Mouse (Mus musculus) gastrocnemius, adult 2 months (tissue): Measurements from ENCODE around the gene Gm4353. TPM values are rescaled to one million over a fixed set of nuclear protein-coding genes. Genes with fewer than 3 reads are reported as not detected.

Experiments used
- DNase-seq: peaks from one replicate; pipeline ENCODE4 v3.0.0; 2022
- H3K27ac ChIP-seq: fragments of 200-600 bp; 2 replicates; pipeline ENCODE4 v1.8.1; 2022; ENCODE audit warnings: mild to moderate bottlenecking
- H3K4me3 ChIP-seq: fragments of 200-600 bp; 2 replicates; pipeline ENCODE4 v1.8.1; 2022; ENCODE audit warnings: mild to moderate bottlenecking, moderate library complexity
- CTCF ChIP-seq: fragments of 200-600 bp; IDR thresholded peaks from 2 replicates; pipeline ENCODE4 v1.8.1; 2022; ENCODE audit warnings: antibody characterized with exemption, mild to moderate bottlenecking, moderate library complexity
- intact Hi-C: fragments of 180-260 bp; cut with DNase I; formaldehyde crosslinking; loops from one replicate; pipeline ENCODE4 v1.15.1; 2025
- total RNA-seq, 2 experiments: library from RNA; stranded (reverse); gene quantifications; 2 replicates each; pipeline ENCODE4 v1.2.3; 2021

Gene Gm4353
- total RNA-seq, 2 experiments from 2014 or later: 1.6 to 2.3 TPM

DNA sequence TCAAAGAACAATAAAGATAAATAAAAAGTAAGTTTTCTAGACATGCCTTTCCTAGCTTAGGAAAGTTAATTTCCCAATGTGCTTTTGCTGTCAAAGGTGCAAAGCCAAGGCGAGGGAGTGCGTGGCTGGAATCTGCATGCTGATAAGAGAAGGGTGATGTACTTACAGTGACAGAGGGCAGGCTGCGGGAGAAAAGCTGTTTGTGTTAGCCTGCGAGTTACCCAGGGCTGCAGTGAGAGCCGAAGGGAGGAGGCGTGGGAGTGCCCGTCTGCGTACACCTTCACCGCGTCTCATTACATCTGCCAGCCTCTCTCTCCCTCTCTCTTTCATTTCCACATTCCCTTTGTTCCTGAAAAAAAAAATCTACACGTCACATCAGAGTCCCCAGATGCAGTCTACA, 45.9 kb downstream of the Gm4353 start, which contains the start of gene Sox6:
Gene Sox6 (minus strand): TSS at position 286 of the 400 bp plus-strand sequence.
- TF ChIP-seq CTCF: no peak
- intact Hi-C loops: loop anchor here (2.0 to 10.0 kb wide), 3 partner anchors 494 to 1164 kb away; no protein-coding TSS in a partner anchor

GRCm38 (mm10) chr7:116038024-116038423, 46.4 kb downstream of the Gm4353 start:
- Histone ChIP-seq H3K27ac (no peak overlapping the region), H3K4me3 (peak overlapping the region; percentile 82; the same call in 1 of the 2 replicates)
- DNase-seq: no peak
- TF ChIP-seq CTCF: no peak
- intact Hi-C loops: loop anchor here (2.0 to 10.0 kb wide), 3 partner anchors 493 to 1163 kb away; no protein-coding TSS in a partner anchor

More for the DNA sequence above, 45.9 kb downstream of the Gm4353 start, which contains the start of gene Sox6:
- H3K27ac ChIP-seq: peak within 1 kb of the TSS; percentile 89
- DNase-seq: peak; percentile 25
- H3K4me3 ChIP-seq: peak within 1 kb of the TSS; percentile 82

DNA sequence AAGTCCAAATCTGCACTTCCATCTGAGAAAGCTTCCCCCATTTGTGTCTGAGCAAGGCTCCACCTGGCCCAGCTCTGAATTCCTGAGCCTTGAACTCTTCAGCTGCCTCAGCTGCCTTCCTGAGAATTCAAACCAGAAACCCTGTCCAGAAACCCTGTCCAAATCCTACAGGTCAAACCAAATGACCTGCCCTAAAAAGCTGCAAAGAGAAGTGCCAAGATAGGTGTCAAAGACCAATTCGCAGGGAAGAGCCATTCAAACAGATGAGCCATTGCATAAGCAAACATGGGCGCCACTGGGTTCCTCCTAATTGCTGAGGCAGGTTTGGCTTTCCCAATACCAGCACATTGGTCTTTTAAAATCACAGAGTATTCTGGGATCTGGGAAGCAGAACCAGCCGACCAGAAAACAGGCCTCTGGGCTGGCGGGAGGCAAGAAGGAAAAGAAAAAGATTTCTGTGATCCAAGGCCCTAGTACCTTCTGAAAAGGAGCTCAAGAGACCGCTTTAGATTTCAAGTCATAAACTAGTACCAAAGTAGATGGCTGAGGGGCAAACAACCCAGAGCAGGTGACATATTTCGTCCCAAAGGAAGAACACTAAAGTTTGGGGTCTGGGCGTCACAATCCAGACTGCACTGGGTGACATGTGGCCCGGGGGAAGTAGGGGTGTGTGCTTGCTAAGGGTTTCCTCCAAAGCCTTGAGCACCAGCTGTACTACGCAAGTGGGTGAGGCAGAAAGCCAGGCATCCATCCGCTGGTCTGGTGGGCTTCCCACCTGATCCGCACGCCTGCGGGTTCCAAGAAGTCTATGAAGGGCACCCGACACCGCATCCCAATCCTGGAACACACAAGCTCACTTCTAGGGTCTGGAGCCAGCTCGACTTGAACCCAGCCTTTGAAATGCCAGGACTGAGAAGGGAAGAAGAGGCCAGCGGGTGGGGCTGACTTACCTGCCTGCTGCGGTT, 47.6 kb downstream of the Gm4353 start:
- peak; percentile 26 for DNase-seq
- Histone ChIP-seq H3K4me3 (no peak overlapping the region), H3K27ac (no peak overlapping the region)
- no peak for TF ChIP-seq CTCF
- intact Hi-C loops: loop anchor here (10.0 kb wide), 2 partner anchors 492 to 1162 kb away; no protein-coding TSS in a partner anchor

GRCm38 (mm10) chr7:116035504-116035903, 48.9 kb downstream of the Gm4353 start:
- no peak for TF ChIP-seq CTCF
- no peak for DNase-seq
- intact Hi-C loops: loop anchor here (10.0 kb wide), 2 partner anchors 491 to 1161 kb away; no protein-coding TSS in a partner anchor
- H3K27ac ChIP-seq: peak overlapping the region; percentile 98
- peak overlapping the region; percentile 80 for H3K4me3 ChIP-seq

DNA sequence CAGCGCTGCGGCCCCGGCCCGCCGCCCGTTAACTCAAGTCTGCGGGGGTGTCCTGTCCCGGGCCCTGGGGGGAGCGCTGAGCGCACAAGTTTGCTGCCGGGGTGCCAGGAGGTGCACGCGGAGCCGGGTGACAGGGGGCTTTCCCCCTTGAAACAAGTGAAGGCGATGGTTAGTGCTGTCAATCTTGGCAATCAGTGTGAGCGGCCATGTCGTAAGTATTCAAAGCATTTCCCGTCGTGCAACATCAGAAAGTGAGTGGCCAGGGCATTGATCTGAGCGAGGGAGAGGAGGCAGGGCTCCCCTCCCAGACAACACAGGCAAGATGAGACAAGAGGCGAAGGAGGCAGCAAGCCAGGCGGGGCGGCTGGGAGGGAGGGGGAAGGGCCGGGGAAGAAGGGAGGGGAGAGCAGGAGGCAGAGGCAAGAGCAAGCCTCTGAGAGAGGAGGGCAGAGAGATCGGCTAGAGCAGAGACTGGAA, 50.1 kb downstream of the Gm4353 start:
- no peak for TF ChIP-seq CTCF
- H3K27ac ChIP-seq: peak overlapping the region; percentile 98
- peak; percentile 86 for DNase-seq
- H3K4me3 ChIP-seq: peak overlapping the region; percentile 80
- intact Hi-C loops: loop anchor here (5.0 to 10.0 kb wide), 5 partner anchors 227 to 1160 kb away; no protein-coding TSS in a partner anchor

GRCm38 (mm10) chr7:116033371-116034241, 50.8 kb downstream of the Gm4353 start:
- TF ChIP-seq CTCF: no peak
- intact Hi-C loops: loop anchor here (5.0 to 10.0 kb wide), 5 partner anchors 226 to 1159 kb away; no protein-coding TSS in a partner anchor
- DNase-seq: peak; percentile 92
- peak overlapping the region; percentile 80 for H3K4me3 ChIP-seq
- peak overlapping the region; percentile 98 for H3K27ac ChIP-seq

Other genes starting within 250 kb of the Gm4353 start
- 100 to 1,000 TPM; 186 to 189 TPM for gene Sox6, start 45.8 kb downstream of the Gm4353 start, total RNA-seq
- gene 1110004F10Rik, start 45.2 kb downstream of the Gm4353 start, total RNA-seq: 10 to 100 TPM; 43.5 to 48.3 TPM
- 1 to 10 TPM; 1.0 to 1.4 TPM for gene Plekha7, start 223.7 kb upstream of the Gm4353 start, total RNA-seq
- 100 to 1,000 TPM; 247 to 325 TPM for gene Rps13, start 249.6 kb upstream of the Gm4353 start, total RNA-seq